Mouse (Mus musculus) granulocyte monocyte progenitor cell, adult 5-6 weeks (primary cell): ENCODE results near the gene Sertad2. TPM values are rescaled to one million over a fixed set of nuclear protein-coding genes. Genes with fewer than 3 reads are reported as not detected.

ENCODE experiments used
- ATAC-seq: replicated peaks from 2 replicates; pipeline ENCODE4 v1.8.0; 2016; ENCODE audit warnings: mild to moderate bottlenecking, moderate TSS enrichment, inconsistent platforms; ENCODE audit not compliant: poor library complexity, severe bottlenecking
- total RNA-seq, 2 experiments: library from RNA; stranded (forward) in 1 of 2; stranded (reverse) in 1 of 2; fragments of 200-712, 200-1000 nt in 1 of 2; fragments of >200 nt in 1 of 2; fragmentation: Nextera tagmentation in 1 of 2; gene quantifications; 2 replicates each; pipeline ENCODE4 v1.2.3; 2014 to 2017

The Sertad2 gene
- total RNA-seq, 2 experiments from 2014 or later: 5.7 to 9.3 TPM

DNA sequence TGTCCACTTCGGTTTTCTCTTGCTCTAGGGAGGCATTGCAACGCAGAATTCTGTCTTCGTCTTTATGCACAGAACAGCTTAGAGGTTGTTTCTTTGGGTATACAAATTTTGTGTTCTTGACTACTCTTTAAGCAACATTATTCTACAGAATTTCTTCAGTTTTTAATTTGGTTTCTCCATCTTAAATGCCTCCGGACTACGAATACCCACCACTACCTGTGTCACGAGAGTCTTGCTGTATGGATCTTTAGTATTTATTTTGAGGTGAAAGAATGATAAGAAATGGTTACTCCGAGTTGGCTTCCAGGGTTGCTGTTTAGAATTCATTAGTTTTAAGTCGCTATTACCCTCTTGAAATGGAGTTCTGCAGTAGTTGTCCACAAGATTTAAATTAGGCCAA lies 1.3 kb downstream of the Sertad2 start:
- no peak for ATAC-seq

DNA sequence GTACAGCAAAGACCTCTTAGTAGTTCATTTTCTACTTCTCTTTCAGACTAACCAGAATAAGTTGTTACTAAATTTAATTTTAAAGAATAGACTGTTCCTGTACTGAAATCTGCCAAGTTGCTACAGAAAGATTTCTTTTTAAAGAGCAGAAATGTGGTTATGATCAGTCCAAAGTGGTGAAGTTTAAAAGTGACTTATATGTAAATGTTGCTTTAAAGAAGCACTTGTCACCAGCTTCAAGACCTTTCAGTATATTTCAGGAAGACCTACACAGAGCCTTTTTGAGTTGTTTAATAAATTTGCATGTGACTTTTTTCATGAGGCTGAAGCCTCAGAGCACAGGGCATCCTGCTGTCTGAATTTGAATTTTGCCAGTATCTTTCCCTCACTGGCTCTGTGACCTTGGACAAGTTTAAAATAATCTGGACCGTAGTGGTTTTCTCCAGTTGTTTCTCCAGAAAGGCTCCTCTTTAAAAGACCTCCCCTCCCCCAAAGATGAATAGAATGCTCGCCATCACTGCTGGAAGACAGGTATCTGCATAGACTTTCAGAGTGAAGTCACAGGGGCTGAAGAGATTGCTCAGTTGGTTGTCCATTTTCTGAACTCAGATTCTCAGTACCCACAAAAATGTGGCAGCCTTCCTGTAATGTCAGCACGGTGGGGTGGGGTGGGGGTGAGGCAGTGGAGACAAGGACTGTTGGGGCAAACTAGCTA lies 1.9 kb downstream of the Sertad2 start:
- ATAC-seq: no peak

DNA sequence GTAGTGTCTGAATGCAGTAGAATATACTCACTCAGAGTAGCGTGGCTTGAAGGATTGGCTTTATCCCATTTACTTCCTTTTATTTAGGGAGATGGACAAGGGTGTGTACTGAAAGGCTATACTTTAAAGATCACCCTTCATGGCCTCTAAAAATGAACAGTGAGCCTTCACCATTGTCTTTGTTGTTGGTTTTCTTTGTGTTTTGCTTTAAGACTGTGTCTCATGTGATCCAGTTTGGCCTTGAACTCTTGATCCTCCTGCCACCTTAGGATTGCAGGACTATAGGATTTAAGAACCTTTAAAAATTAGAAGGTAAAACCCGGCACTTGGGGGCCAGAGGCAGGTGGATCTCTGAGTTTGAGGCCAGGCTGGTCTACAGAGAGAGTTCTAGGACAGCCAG lies 6.4 kb downstream of the Sertad2 start:
- no peak for ATAC-seq

DNA sequence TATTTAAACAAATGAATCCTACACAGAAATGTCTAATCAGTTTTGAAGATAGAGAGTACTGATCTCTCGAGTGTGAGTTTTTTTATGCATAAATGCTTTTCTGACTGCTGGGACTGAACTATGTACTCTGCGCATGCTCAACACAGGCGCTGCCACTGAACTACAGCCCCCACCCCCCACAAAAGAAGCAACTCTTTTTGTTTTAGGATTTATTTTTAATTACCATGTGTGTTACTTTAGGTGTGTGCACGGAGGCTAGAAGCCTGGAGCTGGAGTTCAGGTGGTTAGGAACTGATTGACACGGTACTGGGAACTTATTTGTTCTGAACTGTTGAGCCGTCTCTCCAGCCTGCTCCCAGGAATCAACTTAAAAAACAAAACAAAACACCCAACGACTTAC lies 7.1 kb downstream of the Sertad2 start:
- no peak for ATAC-seq

DNA sequence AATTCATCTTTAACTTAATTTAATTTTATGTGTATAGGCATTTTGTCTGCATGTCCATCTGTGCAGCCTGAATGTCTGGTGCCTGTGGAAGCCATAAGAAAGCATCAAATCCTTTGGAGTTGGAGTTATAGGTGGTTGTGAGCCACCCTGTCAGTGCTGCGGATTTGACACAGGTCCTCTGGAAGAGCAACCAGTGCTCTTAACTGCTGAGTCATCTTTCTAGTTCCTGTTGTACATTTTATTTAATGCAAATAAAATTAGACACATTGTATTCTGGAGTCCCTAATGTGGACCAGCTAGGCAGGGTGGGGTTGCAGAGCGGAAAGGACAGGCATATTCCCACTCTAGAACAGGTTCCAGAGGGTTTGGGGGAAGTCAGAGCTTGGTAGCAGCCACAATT lies 9.0 kb downstream of the Sertad2 start:
- ATAC-seq: no peak

DNA sequence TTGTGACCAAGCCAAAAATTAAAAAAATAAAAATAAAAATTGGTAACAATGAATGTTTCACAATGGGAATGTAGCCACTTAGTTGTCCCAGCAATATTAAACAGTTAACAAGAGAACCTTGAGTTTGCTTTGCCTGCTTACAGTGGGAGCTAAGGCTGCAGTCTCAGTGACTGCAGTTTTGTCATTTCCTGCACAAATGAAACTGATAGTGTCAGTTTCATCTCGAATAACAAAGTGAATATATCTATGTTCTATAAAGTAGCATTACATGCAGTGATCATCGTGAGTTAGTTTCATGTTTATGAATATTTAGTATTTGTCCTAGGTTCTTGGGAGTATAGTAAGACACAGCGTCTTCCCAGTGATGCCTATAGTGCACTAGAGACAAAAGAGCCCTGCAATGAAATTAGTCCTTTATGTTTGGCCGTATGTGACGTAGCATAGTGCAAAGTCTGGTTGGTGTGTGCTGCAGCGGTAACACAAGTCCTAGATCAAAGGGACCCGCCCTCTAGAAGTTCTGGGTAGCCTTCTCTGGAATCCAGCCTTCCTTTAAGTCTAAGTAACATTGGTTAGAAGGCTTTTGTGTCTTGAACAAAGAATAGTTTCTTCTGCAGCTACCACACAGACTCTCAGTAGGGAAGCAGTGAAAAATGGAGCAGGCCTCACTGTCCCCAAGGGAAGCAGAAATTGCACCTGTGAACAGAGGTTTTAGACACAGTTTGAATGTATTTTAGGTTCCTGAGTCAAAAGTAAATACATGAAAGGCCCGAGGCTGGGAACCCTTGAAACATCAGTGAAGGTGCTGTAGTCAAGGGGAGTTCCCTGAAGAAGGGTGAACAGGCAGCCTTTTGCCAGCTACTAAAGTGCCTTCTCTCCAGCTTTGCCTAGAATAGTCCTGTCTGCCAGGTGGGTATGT lies 10.0 kb downstream of the Sertad2 start:
- ATAC-seq: no peak; the same call in 1 of the 2 replicates

DNA sequence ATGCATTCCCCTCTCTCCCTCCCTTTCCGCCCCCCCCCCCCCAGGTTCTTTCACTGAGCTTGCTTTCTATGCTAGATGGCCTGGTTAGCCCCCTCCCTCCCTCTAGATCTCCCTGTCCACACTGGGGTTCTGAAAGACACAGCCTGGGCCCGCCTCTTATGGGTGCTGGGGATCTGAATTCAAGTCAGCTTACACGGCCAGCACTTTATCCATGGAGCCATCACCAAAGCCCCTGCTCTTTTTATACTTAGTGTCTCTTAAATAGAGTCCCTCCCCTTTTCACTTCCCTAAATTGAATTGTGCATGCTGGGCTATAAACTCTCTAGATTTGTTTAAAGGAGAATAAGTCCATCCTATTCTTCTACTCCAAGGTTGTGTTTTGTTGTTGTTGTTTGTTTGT lies 12.6 kb downstream of the Sertad2 start:
- peak; percentile 70 for ATAC-seq

DNA sequence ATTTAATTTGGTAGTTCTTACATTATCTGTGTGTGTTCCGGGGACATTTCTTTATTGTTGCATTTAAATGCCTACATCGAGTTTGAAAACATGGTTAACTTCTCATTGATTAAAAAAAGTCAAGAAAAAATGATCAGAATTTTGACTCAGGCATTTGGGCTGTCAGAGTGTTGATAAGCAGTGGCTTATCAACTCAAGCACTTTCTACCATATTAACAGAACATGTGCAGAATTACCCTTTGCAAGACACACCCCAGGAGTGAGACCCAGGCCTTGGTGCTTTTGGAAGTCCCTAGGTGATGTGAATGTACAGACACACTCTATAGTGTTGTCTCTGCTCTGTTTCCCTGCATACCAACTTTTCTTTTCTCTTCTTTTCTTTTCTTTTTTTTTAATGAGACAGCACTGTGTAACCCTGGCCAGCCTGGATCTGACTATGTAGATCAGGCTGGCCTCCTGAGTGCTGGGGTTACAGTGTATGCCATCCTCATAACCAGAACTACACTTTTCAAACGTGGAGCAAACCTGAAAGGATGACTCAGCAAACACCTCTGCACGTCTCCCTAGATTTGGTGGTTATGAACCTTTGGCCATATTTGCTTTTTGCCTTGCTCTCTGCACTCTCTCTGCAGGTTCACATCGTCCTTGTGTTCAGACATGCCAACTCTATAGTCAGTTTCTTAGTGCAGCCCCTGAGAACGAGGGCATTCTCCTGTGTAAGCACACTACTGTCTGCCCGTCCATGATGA lies 13.3 kb downstream of the Sertad2 start:
- no peak for ATAC-seq

DNA sequence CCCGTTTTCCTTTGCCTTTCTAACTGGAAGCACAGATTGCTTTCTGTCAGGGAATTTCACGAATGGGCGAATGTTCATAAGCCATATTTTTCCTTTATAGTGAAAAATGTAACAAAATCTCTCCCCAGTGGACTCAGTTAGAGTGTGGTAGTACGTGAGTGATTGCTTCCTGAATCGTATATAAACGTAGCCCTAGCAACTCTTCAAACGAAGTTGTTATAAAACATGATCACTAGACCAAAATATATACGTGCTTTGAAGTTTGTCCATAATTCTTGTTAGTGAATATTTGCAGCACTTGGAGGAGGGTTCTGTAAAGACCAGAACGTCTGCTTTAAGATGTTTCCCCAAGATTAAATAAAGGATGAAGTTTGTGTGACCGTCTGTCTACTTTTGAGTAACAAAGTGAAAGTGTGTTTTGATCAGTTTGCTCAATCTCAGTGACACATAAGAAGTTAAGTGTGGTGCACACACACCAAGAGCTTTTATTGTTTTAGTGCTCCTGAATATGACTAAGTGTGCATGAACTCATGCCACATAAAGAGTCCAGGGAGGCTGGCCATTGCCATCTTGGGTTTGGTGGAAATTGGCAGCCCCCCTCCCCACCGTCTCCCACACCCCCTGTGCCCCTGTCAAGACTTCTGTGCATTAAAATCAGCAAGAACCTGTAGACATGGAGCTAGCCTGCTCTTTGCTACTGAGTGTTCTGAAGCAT lies 16.3 kb downstream of the Sertad2 start:
- no peak for ATAC-seq

DNA sequence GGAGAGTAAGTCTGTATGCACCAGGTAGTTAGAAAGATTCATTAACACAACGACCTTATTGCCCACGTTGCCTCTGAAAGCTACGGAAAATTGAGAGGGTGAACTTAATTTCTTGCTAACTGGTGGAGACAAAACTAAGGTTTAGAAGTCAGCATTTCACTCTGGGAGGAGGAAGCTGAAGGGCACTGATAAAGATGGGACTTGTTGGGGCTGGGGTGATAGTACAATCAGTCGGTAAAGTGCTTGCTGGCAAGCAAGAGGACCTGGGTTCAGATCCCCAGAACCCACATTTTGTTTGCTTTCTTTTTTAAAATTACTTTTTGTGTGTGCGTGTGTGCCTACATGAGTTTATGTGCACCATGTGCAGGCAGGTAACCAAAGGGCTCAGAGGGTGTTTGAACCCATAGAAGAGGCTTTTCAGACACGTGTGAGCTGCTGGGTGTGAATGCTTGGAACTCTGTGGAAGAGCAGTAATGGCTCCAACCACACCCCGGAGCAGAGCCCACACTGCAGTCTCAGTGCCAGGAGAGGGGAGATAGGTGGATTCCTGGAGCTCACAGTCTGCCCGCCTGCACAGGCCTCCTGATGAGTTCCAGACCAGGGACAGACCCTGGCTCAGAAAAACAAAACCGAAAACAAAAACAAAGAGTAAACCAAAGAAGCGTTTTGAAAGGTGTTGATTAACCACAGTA lies 17.0 kb downstream of the Sertad2 start:
- ATAC-seq: no peak

DNA sequence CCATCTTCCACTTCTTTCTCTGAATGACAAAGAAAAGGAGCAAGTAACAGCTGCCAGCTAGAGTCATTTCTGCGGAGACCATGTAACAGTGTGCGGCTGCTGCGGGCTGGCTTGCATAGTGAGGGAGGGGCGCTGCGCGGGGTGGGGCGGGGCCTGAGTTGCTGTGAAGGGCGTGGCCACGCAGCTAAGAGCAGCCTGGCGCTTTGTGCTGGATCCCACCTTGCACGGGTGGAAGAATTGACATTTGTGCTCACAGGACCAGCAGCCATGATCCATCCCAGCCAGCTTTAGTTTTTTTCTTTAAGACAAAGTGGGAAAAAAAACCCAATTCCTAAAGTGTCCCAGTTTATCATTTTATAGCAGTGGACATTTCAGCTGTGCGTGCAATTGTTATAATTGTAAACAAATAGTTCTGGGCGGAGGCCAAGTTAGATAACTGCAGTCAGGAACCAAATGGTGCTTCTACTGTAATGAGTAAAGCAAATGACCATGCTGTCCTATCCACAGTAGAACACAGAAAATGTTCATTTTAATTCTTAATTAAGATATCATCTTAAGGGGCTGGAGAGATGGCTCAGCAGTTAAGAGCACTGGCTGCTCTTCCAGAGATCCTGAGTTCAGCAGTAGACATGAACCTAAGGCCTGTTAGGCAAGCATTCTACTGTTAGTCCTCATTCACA lies 18.4 kb downstream of the Sertad2 start:
- peak; percentile 96 for ATAC-seq

DNA sequence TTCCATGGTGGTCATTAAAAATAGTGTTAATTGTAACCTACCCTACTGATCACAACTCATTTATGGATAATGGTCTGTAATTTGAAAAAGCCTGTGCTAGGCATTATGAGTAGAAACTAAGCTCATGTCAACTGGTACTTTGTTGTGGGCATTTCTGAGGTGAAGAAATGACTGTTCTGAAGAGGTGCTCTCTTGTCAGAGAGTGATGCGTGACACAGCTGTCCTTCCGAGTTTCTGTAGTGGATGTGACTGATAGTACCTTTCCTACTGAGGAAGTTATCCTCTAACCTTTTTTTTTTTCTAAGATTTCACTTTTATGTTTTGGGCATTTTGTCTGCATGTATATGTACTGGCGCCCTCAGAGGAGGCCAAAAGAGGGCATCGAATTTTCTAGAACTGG lies 22.0 kb downstream of the Sertad2 start:
- ATAC-seq: no peak

DNA sequence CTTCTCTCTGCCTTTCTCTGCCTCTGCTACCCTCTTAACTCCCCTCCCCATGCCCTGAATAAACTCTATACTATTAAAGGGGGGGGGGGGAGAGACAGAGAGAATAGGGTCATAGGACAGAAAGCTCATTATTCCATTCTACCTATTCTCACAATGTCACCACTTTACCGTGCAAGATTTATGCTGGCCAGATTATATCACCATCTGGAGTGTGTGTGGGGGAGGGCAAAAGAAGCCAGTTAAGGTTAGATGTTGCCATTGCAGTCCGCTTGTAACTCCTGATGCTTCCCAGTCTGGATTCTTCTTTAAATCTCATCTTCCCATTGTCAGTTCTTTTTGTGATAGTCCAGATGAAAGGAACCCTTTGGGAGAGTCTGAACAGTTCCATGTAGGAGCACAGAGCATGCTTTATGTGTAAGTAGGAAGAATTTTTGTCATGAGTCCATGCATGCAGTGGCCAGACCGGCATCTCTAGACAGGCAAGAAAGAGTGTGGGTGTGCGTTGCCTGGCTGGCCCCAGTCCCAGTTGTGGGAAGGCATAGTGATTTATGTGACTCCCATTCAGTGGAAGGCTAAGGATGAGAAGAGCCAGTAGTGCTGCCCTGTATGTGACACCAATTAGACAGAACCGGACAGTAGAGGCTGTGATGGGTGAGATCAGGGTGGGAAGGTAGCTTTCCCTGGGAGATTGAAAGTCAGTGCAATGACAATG lies 28.8 kb downstream of the Sertad2 start:
- no peak for ATAC-seq

DNA sequence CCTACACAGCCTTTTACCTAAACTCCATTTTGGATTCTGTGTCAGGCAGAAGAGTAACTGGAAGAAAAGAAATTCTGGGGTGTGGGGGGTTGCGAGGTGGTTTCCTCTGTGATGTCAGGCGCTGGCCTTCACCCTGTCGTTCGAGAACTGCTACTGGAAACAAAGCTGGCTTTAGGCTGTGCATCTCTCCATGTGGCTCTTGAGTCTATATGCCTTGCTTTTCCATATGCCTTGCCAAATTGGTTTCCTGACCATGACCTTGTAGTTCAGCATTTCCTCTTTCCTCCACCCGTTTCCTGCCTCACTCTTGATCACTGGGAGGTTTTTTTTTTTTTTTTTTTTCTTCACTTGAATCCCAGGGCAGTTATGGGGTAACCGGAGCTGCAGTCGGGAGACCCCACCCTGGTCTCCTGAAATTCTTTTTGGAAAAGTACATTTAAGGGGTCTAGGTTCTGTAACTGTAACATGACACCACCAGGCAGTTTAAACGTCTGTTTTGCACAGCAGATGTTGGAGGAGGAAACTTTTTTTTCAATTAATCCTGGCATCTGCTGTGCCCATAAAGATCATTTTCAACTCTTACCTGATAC lies 33.1 kb downstream of the Sertad2 start:
- ATAC-seq: peak; percentile 85

DNA sequence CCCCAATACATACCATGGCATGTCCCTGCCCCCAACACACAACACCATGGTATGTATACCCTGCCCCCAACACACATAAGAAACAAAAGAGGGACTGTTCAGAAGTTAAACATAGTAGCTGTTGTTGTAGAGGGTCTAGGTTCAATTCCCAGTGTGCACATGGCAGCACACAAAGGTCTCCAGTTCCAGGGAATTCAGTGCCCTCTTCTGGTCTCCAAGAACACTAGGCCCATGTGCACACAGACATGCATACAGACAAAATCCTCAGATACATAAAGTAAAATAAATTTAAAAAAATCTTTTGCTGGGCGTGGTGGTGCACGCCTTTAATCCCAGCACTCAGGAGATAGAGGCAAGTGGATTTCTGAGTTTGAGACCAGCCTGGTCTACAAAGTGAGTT lies 39.7 kb downstream of the Sertad2 start:
- no peak for ATAC-seq

DNA sequence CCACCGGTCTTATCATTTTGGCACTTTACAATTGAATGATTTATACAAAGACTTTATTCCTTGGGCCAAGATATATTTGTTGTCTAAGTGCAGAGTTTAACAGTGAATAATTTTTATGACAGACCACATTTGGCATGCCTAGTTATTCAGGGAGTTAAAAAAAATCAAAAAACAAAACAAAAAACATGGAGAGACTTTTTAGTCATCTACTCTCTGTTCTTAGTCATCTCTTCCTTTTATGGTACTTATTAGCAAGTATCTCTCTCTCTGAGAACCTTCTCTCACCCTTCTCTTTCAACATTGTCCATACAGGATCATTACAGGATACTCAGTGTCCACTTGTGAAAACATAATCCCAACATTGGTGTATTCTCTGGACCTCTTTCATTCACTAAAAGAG lies 42.2 kb downstream of the Sertad2 start:
- ATAC-seq: no peak

DNA sequence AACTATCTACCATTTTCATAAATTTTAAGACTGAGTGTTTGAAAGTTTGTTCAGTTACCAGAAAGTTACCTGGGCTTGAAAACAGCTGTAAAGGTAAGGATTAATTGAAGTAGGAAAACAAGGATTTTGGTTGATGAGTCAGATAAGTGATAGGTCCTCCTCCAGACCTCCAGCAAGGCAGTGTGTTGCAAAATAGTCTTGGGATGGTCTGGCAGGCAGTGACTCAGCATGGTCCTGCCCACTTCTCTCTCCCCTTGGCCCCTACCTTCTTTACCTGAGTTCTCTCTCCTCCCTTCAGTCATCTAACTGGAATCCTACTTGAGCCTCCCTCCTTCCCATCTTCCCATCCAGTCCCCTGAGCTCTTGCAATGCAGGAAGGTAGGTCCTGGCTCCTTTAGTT lies 43.1 kb downstream of the Sertad2 start:
- no peak for ATAC-seq

DNA sequence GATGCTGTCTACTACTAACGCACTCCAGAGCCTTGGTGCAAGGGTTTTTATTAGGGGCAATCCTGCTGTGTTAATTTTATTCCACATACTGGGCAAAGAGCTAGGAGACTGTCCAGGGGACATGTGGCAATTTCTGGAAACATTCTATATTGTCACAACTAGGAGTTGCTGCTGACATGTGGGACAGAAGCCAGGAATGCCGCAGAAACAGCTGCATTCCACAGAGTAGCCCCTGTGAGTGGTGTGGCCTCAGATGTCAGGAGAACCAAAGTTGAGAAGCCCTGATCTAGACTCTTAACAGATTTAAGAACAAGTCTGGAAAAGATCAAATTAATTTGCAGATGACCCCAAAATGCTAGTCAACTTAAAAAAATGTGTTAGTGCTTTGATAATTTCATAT lies 46.3 kb downstream of the Sertad2 start:
- ATAC-seq: no peak
